Mouse (Mus musculus) spleen, adult 18-20 months (tissue): ENCODE measurements at regions not wholly inside any gene's neighbourhood (a gene's known extent, or its start where the extent isn't known, plus 50 kb on each side); places are given as distances from the start of the nearest gene placed in this dataset.

Experiments
- DNase-seq, 2 experiments: peaks; one replicate each; pipeline ENCODE4 v3.0.0; 2022; ENCODE audit warnings: mixed read lengths in 2 of 2

DNA sequence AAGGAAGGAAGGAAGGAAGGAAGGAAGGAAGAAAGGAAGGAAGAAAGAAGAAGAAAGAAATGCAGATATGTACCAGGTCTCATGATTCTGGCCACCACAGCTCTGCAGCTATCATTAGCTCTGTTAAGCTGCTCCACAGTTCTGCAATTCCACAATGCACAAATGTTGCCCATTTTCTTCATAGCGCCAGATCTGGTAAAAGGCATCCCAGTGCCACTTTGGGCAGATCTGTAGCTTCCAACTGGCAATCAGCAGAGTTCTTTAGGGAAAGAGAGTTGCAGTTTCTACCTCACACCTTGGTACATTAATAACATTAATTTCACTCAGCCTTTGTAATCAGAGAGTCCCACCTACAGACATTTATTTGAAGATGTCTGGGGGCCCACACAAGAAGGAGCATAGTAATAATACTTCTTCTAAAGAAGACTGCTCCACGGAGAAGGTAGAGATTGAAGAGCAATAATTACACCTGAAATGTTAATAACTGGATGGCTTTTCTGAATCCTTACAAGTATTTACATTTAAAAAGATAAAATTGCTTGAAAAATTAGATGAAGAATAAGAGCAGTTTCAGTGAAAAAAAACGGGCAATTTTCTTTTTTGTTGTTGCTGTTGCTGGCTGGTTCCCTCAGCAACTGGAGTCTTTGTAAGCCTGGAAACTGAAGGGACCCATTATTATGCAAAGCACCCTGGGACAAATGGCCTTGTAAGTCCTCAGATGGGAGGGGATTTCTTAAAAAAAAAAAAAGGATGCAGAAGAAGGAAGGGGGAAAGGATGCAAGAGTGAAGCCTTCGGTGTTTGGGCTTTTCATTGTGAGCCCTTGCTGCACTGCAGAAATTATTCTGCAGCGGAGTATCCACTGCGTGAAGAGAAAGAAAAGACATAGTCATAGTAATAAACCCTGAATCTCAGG lies 418.1 kb upstream of the Nr5a2 start:
- no peak for DNase-seq

DNA sequence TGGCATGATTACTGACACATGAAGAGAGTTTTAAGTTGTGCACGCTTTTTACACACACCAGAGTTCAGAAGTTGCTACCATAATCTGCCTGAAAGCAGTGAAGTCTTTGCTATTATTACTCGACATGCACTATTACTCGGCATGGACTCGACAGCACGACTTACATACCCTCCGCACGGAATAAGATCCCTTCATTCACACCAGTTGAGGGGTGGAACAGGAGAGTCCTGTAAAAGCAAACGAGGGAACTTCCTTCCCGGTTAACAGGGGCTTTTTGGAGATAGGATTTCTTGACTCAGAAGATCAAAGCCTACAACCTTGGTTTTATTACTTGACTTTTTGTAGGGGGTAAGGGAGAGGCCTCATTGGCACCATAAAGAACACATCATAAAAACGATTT lies 416.4 kb upstream of the Nr5a2 start:
- no peak for DNase-seq

DNA sequence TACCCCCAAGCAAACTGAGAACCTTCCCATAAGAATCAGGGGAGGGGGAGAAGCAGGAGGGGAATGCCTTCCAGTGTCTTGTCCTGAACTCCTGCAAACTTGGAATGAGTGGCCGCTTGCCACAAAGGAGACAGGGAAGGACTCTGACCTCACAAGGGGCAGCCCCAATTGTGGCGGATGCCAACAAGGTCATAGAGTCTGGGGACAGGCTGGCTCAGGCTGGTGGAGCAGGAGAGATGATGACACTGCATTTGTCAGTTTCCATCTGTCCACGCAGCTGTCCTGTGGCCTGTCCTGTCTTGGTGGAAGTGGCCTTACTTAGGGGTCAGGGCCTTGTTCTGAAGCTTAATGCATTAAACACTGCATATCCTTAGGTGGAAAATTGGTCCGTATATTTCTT lies 414.4 kb upstream of the Nr5a2 start:
- DNase-seq = no peak

DNA sequence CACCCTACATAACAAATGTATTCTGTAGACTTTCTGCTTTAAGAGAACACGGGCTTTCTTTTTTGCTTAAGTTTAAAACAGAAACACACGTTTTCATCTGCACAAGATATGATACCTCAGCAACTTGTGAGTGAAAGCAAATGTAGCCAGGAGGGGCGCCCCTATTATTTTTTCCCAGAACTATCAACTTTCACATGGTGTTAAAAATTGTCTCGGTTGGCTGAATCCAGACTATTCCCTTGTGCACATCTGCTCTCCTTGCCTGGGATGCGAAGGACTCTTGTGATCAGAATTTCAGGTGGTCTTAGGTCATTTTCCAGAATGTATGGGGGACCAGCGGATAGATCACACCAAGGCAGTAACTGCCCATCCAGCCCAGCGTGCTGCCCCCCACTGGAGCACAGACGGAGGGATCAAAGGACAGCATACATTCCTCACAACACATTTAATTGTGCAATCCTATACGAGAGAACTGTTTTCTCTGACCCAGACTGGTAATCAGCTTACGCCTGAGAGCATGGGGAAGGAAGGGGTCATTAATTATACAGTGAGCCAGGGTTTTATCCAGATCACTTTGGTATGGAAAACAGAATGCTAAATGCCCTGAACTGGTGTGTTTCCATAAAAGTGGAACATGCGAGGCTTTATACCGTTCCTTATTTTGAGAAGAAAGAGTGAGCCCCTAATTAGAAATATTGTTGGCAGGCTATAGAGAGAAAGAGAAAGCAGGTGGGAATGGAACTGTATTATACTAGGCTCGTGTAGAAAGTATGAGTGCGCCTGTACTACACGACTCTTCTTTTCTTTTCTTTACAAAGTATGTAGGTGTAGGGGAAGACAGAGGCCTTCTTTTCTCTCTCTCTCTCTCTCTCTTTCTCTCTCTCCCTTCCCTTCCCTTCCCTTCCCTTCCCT lies 413.5 kb upstream of the Nr5a2 start:
- DNase-seq = no peak

GRCm38 (mm10) chr1:137372236-137372635 lies 412.0 kb upstream of the Nr5a2 start:
- no peak for DNase-seq

DNA sequence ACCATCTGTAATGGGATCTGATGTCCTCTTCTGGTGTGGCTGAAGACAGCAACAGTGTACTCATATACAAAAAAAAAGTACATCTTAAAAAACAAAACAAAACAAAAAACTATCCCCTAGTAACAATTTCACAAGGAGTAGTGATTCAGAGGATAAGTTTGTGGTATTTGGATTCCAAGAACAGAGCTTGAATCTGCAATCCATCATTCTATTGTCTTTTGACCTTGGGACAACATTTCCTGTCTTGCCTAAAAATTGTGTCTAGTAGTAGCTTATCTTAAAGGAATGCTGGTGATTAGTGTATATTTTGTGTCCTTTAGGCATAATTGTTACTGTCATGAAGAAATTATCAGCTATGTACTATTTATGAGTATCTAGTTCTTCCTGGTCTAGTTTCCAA lies 404.1 kb upstream of the Nr5a2 start:
- DNase-seq = no peak

- DNase-seq = no peak
Observed at GRCm38 (mm10) chr1:137363969-137364368, 403.7 kb upstream of the Nr5a2 start.

DNA sequence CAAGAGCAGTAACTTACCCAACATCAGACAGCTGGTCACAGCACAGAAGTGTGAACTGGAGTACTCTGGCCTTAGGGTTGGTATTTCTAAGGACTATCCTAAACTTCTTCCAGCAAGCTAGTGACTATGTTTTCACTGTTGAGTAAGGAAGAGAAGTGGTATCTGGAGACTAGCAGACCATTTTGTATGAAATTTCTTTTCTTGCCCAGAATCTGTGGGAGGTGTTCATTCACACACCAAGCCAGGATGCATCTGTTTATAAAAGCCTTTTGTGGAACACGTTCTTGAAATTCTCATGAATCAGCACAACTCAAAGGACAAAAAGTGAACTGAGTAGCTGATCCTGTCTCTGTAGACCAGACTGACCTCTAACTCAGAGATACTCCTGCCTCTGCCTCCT lies 403.3 kb upstream of the Nr5a2 start:
- DNase-seq = no peak

DNA sequence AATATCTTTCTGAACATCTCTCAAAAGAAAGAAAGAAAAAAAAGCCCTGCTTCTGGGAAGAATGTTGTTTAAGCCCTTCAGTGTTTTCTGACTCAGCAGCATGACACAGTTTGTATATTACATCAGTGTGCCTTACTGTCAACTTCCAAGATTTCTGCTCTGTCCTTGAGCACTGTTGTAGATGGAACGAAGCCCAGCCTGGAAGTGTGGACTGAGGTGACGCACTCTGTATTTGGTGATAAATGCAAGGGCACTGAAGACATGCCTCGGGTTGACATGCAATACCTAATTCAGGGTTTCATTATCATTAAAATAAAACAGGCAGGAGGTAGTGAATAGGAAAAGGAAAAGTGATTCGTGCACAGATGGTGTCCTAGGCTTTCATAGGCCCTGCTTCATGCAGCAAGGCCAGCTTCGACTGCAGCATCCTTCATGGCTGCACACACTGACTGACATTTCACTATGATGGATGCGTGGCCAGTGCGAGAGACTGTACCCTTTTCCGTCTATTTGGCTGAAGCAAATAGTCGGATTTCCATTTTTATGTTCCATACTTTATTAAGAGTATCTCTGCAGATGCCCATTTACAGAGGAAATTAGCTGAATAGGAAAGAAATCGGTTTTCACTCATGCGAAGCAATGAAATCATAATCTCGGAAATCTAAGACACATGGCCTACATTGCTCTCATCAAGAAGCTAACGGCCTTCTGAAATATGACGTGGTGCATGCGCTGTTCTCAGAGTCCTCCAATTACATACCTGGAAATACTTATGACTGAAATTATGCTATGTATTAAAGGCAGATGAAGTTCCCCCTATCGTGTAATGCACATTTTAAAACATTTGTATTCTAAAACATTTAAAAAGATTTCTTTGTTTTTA lies 400.7 kb upstream of the Nr5a2 start:
- no peak for DNase-seq

GRCm38 (mm10) chr1:137355941-137356512 lies 395.8 kb upstream of the Nr5a2 start:
- no peak for DNase-seq

GRCm38 (mm10) chr1:137352390-137353027 lies 392.3 kb upstream of the Nr5a2 start:
- DNase-seq = no peak

- DNase-seq = no peak
Observed at GRCm38 (mm10) chr1:137334137-137334536, 373.9 kb upstream of the Nr5a2 start.

- no peak for DNase-seq
Observed at GRCm38 (mm10) chr1:137332108-137332769, 372.0 kb upstream of the Nr5a2 start.

- DNase-seq = no peak
Observed at GRCm38 (mm10) chr1:137331746-137332107, 371.5 kb upstream of the Nr5a2 start.

DNA sequence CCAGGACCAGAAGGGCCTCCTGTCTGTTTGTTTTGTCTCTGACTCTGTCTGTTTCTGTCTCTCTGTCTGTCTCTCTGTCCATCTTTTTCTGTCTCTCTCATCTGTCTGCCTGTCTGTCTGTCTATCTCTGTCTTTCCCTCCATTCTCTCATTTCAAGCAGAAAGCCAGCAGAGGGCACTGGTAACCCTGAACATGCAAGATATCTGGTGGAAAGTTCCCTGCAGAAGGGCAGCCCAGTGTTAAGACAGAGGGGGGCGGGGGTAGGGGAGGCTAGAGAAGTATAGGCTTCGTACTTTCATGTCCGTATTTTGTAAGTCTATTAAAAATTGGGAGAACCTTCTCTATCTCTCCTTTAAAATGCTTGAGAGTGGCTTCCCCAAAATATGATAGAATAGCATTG lies 370.4 kb upstream of the Nr5a2 start:
- peak in 1 of 2 experiments; percentile 6 for DNase-seq

DNA sequence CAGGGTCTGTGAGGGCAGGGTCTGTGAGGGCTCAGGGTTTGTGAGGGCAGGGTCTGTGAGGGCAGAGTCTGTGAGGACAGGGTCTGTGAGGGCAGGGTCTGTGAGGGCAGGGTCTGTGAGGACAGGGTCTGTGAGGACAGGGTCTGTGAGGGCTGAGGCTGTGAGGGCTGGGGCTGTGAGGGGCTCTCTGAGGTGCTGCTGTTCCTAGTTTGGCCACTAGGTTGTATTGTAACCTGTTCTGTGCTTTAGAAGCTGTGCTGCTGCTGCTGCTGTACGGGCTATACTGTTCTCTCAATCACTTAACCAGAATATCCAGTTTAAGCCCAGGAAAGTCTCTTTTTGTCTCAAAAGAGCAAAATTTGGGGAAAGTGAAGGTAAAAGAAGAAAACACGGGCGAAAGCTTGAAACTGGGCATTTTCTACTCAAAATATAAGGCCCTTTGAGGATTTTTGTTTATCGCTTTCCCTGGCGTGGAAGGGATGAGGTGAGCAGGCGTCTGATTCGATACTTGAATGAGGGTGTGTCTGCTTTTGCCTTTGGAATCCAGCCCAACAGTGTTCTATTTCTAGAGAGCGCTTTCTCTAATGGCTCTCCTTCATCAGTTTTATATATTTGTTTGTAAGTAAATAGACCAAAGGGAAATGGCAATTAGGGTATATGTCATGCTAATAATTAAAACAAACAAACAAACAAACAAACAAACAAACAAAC lies 363.8 kb upstream of the Nr5a2 start:
- no peak for DNase-seq

DNA sequence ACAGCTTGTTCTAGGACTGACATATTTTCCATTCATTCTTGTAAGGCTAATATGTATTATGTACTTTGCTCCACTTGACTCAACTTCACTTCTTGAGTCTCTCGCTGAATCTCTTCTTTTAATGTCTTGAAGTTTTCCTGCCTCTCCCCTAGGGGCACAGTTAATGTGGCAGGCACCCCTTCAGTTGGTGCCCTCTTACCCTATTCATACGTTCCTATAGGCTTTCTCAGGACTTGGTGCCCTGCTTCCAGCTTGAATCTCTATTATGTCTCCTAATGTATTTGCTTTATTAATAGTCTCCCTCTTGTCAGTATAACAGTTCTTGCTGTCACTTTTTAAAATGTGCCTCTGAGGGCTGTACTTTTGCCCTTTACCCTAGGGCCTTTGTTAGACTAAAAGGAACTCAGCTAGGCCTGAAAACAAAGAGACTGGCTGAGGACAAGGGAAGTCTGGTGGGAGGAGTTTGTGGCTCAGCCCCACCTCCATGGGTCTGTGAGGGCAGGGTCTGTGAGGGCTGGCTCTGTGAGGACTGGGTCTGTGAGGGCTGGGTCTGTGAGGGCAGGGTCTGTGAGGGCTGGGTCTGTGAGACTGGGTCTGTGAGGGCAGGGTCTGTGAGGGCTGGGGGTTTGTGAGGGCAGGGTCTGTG lies 362.9 kb upstream of the Nr5a2 start:
- DNase-seq = no peak

DNA sequence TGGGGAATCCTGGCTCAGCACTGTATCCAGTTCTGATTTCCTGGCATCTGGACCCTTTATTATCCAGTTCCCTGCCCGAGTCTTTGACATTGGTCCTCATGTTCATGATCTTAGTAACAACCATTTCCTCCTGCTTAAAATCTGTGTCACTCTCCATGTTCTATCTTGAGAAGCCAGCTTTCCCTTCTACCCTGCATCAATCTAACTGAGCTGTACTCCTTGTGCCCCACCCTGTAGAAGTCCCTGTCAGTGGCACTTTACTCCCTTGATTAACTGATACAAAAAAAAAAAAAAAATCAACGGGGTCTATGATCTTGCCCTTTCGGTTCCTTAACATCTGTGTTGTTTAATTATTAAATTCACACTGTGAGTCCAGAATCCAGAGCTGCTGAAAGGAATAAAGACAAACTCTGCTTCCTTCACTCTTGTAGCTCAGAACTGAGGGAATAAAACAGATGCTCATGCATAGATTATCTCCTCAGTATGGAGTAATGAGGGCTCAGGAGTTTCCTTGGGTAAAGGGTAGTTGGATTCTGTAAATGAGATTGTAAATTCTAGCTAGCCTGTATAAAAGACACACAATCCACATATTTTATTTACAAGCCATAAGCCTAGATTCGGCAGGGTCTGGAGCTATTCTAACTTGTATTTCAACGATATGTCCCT lies 342.6 kb upstream of the Nr5a2 start:
- no peak for DNase-seq

DNA sequence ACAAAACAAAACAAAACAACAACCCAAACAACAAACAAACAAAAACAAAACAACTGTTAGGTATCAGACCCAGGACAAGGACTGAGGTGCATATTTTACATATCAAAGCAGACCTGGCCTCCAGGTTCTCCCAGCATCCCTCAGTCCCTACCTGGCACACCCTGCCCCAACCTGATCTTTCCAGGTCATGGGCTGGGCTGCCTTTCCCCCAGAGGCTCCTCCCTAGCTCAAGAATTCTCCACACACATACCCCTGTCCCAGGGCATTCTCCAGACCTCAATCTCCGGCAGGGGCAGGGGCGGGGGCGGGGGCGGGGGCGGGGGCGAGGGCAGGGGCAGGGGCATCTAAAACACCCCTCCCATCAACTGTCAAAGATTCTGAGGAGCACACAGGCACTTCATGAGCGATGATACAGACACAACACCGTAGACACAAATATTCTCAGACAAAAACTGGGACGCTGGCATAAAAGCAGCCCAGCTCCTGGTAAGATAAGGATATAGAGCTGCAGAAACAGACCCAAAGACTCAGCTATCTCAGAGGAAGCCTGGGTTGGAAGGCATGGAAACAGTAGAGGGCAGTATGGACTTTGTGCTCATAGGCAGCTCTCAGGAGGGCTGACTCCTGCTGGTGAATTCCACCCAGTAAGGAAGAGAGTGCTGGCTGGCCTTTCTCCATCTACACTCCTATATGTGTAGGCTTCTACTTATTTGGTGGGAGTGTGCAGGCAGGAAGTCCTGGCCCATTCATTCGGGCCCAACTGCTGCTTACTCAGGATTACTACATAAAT lies 337.7 kb upstream of the Nr5a2 start:
- no peak for DNase-seq
